Mouse (Mus musculus) monocyte, adult 2 months (primary cell): ENCODE results near the gene D230025D16Rik.
"Not testable (repeated sequence)": the region's sequence is repeated elsewhere in the genome, so short reads cannot be mapped to it uniquely, and the experiment has no call there.

ENCODE experiments used
- DNase-seq, 2 experiments: peaks; one replicate each; pipeline ENCODE4 v3.0.0; 2022; ENCODE audit warnings: low spot score in 2 of 2, low read depth in 1 of 2

Gene D230025D16Rik

GRCm38 (mm10) chr8:105224413-105225271 lies at the start of gene D230025D16Rik:
Gene D230025D16Rik (plus strand): TSS chr8:105225145.
- peak; percentile 79 to 91 for DNase-seq

GRCm38 (mm10) chr8:105175287-105175686 lies 49.7 kb upstream of the D230025D16Rik start:
- not testable (repeated sequence) for DNase-seq

- DNase-seq, result no peak
Observed at GRCm38 (mm10) chr8:105178211-105178800, 46.6 kb upstream of the D230025D16Rik start.

- no peak for DNase-seq
Observed at GRCm38 (mm10) chr8:105182201-105182600, 42.7 kb upstream of the D230025D16Rik start.

DNA sequence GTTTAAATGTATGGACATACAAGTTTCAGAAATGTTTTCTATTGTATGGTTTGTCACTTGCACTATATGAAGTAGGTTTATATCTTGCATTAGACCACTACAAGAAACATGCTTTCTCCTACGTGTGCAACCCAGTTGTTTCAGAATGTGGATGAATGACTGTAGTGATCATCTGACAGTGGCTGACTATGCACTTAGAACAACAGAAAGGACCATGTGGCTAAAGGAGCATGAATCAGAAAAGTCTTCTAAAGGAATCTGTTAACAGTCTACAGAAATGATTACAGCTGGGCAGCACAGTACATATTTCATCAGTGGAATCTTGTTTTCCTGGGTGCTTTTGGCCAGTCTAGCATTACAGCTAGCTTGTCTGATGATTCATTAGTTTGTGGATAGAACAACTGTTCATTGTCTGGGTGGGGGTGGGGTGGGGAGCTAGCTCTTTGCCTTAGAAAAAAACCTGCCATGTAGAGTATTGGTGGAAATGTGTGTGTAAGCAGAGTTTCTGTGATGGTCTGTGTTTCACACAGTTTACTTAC lies 38.4 kb upstream of the D230025D16Rik start:
- no peak for DNase-seq

GRCm38 (mm10) chr8:105192182-105192581 lies 32.8 kb upstream of the D230025D16Rik start:
- no peak for DNase-seq

- DNase-seq, result no peak
Observed at GRCm38 (mm10) chr8:105205748-105206147, 19.2 kb upstream of the D230025D16Rik start.

DNA sequence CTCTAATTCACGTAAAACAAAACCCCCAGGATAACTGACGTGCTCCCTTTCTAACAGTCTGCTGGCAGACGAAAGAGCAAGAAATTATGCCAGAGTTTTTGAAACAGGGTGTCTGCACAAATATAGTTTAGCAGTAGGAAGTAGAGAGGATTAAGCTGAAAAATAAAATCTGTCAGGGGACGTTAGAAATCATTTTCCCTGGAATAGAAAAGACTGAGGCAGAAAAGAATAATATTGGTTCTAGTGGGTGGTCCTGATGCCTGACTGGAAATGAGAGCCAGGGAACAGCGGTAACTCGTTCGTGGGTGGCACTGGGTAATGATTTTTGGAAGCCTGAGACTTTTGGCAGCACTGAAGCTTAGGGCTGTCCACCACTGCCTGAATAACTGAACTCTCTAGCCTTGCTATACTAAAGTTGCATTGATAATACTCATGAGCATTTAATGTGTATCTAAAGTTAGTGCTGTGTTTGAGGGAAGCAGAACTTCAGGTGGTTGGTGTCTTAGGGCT lies 18.1 kb upstream of the D230025D16Rik start:
- DNase-seq, result no peak

DNA sequence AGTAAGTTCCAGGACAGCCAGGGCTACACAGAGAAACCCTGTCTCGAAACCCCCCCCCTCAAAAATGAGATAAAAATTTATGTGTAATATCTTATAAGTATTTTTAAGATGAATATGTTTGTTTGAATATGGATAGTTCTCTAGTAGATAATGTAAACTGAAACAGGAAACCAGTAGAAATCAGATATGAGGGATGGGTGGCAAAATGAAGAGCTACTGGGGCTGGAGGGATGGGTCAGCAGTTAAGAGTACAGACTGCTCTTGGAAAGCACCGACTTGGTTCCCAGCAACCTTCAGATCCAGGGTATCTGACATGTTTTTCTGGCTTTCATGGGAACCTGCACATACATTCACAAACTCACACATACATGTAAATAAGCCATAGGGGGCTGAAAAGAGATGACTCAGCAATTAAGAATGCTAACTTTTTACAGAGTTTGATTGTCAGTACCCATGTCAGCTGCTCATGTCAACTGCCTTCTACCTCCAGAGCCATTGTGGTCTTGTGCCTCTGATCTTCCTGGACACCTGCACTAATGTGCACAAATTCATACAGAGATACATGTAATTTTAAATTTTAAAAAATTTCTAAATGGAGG lies 17.2 kb upstream of the D230025D16Rik start:
- no peak for DNase-seq

DNA sequence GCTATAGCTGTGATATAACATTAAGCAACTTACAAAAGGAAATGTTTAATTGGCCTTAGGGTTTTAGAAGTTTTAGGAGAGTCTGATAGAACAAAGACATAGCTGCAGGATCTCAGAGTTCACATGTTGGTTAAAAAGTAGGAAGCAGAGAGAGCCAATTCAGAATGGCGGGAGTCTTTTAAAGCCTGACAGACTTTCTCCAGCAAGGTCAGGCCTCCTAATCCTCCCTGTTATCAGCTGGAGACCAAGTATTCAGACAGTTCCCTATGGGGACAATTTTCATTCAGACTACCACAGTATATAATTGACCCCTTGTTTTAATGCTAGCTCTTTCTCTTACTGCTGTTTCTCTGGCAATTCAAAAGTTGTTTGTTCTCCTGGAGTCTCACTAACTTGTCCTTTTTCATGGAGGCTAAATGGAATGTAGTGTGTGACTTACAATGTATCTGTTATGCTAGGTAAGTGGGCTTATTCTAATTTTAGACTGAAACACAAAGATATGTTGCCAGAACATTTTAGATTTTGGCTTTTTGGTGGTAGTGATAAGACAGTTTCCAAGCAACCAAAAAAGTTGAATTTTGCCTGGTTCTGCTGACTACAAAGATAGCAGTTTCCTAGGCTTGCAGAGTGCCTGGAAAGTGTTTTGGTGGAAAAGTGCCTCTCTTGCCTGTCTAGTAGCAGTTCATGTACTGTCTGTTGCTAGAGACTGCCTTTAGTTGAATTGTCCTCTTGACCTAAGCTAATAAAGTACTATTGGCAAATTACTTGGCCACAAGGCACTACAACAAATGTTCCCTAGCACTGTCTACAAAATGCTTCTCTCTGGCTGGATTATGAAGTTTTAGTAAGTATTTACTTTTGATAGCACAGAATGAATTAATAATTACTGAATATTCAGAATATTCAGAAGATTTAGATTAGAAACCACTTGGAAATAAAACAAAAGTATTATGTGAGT lies 15.5 kb upstream of the D230025D16Rik start:
- no peak for DNase-seq

DNA sequence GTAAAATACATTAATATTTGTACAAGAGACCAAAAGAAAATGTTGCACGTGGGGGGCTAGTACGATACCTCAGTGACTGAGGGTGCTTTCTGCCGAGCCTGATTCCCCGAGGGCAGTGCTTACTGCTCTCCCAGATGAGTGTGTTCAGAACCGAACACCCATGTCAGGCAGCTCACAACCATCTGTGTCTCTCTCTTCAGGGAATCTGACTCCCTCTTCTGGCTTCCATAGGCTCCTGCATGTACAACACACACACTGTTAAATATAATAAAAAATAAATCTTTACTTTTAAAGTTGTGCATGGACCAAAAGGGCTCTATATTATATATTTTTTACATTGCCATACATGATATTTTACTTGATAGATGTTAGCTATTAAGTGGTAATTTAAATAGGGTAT lies 10.8 kb upstream of the D230025D16Rik start:
- no peak for DNase-seq

- DNase-seq, result no peak
Observed at GRCm38 (mm10) chr8:105217926-105218522, 6.9 kb upstream of the D230025D16Rik start.

GRCm38 (mm10) chr8:105223850-105224249 lies 1.1 kb upstream of the D230025D16Rik start:
- DNase-seq, result no peak

DNA sequence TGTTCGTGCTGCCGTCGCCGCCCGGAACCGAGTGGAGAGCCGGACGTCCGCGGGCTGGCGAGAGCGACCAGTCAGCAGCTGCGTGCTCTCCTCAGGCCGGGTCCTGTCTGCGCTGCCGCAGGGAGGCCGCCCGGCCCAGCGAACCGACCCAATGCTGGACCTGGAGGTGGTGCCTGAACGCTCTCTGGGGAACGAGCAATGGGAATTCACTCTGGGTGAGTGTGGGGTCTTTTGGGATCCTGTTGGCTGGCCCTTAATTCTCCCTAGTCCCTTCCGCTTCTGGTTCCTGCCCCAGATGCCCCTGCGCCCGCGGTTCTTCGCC lies 288 bp downstream of the D230025D16Rik start:
- no peak for DNase-seq

DNA sequence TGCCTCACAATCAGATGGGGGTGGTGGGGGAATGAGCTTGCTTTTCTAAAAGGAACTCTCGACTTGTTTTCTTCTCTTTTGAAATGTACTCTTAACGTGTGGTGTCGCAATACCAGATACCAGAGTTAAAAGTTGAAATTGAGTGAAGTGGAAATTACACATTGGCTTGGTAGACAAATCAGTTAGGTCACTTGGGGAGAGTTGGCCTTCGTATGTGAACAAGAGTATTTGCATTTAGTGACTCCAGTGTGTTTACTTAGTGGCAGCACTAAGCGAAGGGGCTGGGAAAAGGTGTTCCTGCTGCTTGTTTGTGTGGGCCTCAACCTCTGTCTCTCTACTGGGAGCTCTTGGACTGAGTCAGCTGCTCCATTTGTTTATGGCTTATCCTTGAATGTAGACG lies 972 bp downstream of the D230025D16Rik start:
- DNase-seq, result no peak

- DNase-seq, result no peak
Observed at GRCm38 (mm10) chr8:105231503-105232320, 6.8 kb downstream of the D230025D16Rik start.

DNA sequence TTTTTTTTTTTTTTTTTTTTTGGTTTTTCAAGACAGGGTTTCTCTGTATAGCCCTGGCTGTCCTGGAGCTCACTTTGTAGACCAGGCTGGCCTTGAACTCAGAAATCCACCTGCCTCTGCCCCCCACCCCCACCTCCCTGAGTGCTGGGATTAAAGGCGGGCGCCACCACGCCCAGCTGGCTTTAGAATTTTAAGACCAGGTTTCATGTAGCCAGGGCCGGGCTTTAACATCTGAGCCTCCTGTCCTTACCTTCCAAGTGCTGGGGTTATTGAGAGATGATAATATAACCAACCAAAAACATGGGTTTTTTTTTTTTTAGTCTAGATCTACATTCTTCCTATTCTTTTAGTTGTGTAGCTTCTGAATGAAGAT lies 7.4 kb downstream of the D230025D16Rik start:
- not testable (repeated sequence) for DNase-seq

DNA sequence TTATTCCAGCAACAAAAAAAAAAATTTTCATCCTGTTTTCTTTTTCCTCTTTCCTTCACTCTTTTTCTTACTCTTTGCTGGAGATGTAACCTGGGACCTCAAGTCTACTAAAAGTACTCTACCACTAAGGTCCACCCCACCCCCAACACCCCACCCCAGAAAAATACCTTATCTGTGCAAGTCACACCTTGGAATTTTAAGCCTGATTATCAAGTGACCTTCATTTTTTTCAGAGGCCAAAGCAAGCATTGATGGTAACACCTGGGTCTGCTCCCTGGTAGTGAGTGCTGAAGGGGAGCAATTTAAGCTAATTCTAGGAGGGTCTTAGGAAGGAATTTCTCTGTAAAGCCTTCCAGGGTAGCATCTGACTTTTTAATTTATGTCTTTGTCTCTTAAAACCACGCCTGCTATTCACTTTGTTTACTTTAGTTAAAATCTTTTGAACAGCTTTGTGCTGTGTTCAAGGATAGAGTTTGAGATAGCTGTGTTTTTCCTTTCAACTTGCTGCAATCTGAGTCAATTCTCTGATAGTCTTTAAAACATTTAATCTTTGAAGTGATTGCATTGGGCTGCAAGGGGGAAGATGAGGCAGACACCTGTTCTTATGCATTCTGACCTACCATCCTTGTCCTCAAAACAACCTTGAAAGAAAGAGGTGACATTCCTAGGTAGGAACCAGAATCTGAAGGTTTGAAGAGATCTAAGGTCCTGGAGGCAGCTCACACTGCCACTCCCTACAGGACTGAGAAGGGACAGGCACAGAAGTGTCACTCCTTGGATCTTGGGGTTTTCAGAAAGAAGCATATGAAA lies 8.4 kb downstream of the D230025D16Rik start:
- no peak for DNase-seq

- no peak for DNase-seq
Observed at GRCm38 (mm10) chr8:105235206-105235605, 10.3 kb downstream of the D230025D16Rik start.
